Mouse (Mus musculus): Measurements from ENCODE around the gene Fam168a. TPM values are rescaled to one million over a fixed set of nuclear protein-coding genes. Genes with fewer than 3 reads are reported as not detected.

The Fam168a gene
- total and polyA plus RNA-seq, 3 experiments, result 3.1 to 19.2 TPM; not detected in 1

GRCm38 (mm10) chr7:100811912-100812311 is 105.5 kb downstream of the Fam168a start:
- no peaks in the 10 kb centered on the region for H3K36me3 ChIP-seq (ENCODE audit: control insufficient read depth in 1 of 2, insufficient read depth in 2 of 2, low read length in 2 of 2)
- H3K9ac ChIP-seq (ENCODE audit: control insufficient read depth, low read depth, low read length, poor library complexity, severe bottlenecking), result no peak overlapping the region
- TF ChIP-seq TBP (IDR thresholded peaks at IDR 0.05; ENCODE audit: low read depth, low read length) (no peak), ELF1 (IDR thresholded peaks at IDR 0.05; ENCODE audit: low read depth, low read length) (no peak), MYB (IDR thresholded peaks at IDR 0.05; ENCODE audit: low read depth, low read length) (no peak), MAZ (IDR thresholded peaks at IDR 0.05; ENCODE audit: low read depth, low read length) (no peak), ZC3H11A (IDR thresholded peaks at IDR 0.05; ENCODE audit: low read depth, low read length) (no peak), RAD21 (IDR thresholded peaks at IDR 0.05; ENCODE audit: low read depth, low read length) (no peak), NRF1 (IDR thresholded peaks at IDR 0.05; ENCODE audit: insufficient read depth, low read depth, low read length, poor library complexity, severe bottlenecking) (no peak), BHLHE40 (IDR thresholded peaks at IDR 0.05; ENCODE audit: borderline replicate concordance, low read depth, low read length) (no peak), GABPA (IDR thresholded peaks at IDR 0.05; ENCODE audit: low read depth, low read length) (no peak), ZNF384 (IDR thresholded peaks at IDR 0.05; ENCODE audit: low read depth, low read length) (no peak), USF2 (IDR thresholded peaks at IDR 0.05; ENCODE audit: borderline replicate concordance in 1 of 2, insufficient read depth in 1 of 2, low read depth in 1 of 2, low read length in 2 of 2) (no peak)
- H3K79me2 ChIP-seq (ENCODE audit: control insufficient read depth, insufficient read depth, low read length, poor library complexity), result no peaks in the 10 kb centered on the region
- no peaks in the 10 kb centered on the region for H3K27me3 ChIP-seq (ENCODE audit: control insufficient read depth in 1 of 2, insufficient read depth in 2 of 2, low read length in 2 of 2)
- no peak overlapping the region for H3K4me3 ChIP-seq (ENCODE audit: control insufficient read depth in 1 of 2, insufficient read depth in 1 of 2, low read depth in 2 of 2, low read length in 2 of 2)
- no peaks in the 10 kb centered on the region for H3K9me3 ChIP-seq (replicated peaks; ENCODE audit: insufficient read depth, low read length)
- no peaks in the 10 kb centered on the region for H3K4me1 ChIP-seq (ENCODE audit: control insufficient read depth in 1 of 2, insufficient read depth in 2 of 2, low read length in 2 of 2)
- H3K27ac ChIP-seq (ENCODE audit: control insufficient read depth, low read depth, low read length), result no peak overlapping the region
- no peak for DNase-seq (ENCODE audit: low read depth, low spot score)

DNA sequence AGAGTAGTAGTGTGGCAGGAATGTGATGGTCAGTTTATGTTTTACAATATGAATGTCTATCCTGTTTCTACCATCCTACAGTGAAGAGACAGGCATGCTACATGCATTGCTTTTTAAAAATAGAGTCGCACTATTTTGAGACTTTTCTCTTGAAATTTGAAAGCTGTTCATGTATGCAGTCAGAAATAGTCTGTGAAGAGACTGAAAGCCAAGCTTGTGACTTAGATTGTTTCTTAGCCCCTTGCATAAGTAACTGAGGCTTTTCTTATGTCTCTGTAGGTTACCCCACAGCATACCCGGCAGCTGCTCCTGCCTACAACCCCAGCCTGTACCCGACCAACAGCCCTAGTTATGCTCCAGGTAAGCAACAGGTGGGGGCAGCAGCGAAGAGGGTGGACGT is 106.2 kb downstream of the Fam168a start:
- Histone ChIP-seq H3K36me3 (ENCODE audit: control insufficient read depth in 1 of 2, insufficient read depth in 2 of 2, low read length in 2 of 2) (no peaks in the 10 kb centered on the region), H3K4me3 (ENCODE audit: control insufficient read depth in 1 of 2, insufficient read depth in 1 of 2, low read depth in 2 of 2, low read length in 2 of 2) (no peak overlapping the region), H3K9ac (ENCODE audit: control insufficient read depth, low read depth, low read length, poor library complexity, severe bottlenecking) (no peak overlapping the region), H3K27me3 (ENCODE audit: control insufficient read depth in 1 of 2, insufficient read depth in 2 of 2, low read length in 2 of 2) (no peaks in the 10 kb centered on the region), H3K9me3 (replicated peaks; ENCODE audit: insufficient read depth, low read length) (no peaks in the 10 kb centered on the region), H3K79me2 (ENCODE audit: control insufficient read depth, insufficient read depth, low read length, poor library complexity) (no peaks in the 10 kb centered on the region), H3K27ac (ENCODE audit: control insufficient read depth, low read depth, low read length) (no peak overlapping the region), H3K4me1 (ENCODE audit: control insufficient read depth in 1 of 2, insufficient read depth in 2 of 2, low read length in 2 of 2) (no peaks in the 10 kb centered on the region)
- no peak for DNase-seq (ENCODE audit: low read depth, low spot score)
- no peak for TF ChIP-seq USF1 (IDR thresholded peaks at IDR 0.05; ENCODE audit: low read depth, low read length)
- no peak for TF ChIP-seq USF2 (IDR thresholded peaks at IDR 0.05; ENCODE audit: borderline replicate concordance in 1 of 2, insufficient read depth in 1 of 2, low read depth in 1 of 2, low read length in 2 of 2)
- TF ChIP-seq UBTF (IDR thresholded peaks at IDR 0.05; ENCODE audit: borderline replicate concordance, insufficient read depth, low read depth, low read length), result no peak
- TF ChIP-seq TAL1 (IDR thresholded peaks at IDR 0.05; ENCODE audit: low read length), result no peak
- TF ChIP-seq POLR2A (IDR thresholded peaks at IDR 0.05; ENCODE audit: control insufficient read depth in 1 of 2, insufficient read depth in 1 of 2, low read depth in 1 of 2, low read length in 2 of 2, poor library complexity in 1 of 2), result no peak
